Mouse (Mus musculus): ENCODE results near the gene Dgkh.
A peak's percentile ranks its signal among the peaks of the same experiment; 100 is the strongest.

Dgkh gene

DNA sequence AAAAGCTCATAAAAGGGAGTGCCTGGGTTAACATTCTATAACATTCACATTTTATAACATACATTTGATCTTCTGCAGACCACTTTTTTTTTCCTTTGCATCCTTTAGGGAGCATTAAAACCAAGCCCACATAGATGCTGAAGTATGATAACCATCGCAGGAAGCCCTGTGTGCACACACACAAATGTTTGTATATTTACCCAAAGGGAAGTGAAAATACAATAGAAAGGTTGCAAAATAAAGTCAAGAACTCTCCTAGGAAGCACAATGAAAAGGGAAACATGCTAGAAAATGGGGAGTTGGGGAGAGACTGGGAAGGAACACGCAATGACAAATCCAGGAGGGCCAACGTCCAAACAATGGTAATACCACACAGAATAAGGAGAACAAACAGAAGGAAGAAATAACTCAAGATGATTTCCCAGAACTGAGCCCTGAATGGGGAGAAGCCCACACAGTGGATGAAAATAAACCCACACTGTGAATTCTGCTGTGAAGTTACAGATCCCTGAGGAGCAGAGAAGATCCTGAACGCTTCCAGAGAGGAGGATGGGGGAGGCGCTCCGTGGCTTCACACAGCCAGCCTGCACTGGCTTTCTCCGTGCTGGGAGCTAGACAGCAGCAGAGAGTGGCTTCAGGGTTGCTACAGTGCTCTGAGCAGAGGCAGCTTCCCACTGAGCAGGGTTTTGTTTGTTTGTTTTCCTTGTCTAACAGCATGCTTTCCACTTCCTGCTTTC lies 54.6 kb downstream of the Dgkh start:
- DNase-seq (ENCODE audit: low read depth in 2 of 2, low spot score in 2 of 2), result no peak

- no peak for DNase-seq (ENCODE audit: low read depth in 2 of 2, low spot score in 2 of 2)
These were observed 56.1 kb downstream of the Dgkh start for GRCm38 (mm10) chr14:78676457-78676856.

GRCm38 (mm10) chr14:78674606-78675005 lies 58.0 kb downstream of the Dgkh start:
- no peak for DNase-seq (ENCODE audit: low read depth in 2 of 2, low spot score in 2 of 2)

DNA sequence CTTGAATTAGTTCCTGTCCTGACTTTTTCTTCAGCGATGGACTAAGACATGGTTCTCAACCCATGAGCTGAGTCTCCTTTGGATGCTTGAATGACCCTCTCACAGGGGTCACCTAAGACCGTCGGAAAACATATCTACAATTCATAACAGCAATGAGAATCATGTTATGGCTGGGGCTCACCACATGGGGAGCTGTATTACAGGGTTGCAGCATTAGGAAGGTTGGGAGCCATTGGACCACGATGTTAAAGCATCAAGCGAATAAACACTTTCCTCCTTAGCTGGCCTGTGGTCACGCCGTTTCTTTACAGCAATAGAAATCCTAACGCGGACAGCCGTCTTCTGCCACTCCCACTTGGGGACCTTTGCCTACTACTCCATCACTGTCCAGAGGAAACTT lies 62.6 kb downstream of the Dgkh start:
- DNase-seq (ENCODE audit: low read depth in 2 of 2, low spot score in 2 of 2), result peak in 1 of 2 experiments; percentile 8

DNA sequence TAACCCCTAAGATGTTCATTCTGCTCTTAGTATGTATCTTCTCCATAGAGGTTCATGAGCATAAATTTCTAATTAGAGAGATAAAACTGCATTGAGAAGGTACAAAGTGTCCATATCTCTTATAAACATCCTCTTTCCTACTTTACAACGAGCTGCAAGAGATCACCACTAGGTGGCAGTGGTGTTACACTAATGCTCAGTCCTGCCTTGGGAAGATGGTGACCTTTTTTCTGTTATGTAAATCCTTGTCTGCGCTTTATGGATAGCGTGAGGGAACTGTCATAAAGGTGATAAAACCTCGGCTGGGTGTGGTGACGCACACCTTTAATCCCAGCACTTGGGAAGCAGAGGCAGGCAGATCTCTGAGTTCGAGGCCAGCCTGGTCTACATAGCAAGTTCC lies 64.3 kb downstream of the Dgkh start:
- peak; percentile 68 to 78 for DNase-seq (ENCODE audit: low read depth in 2 of 2, low spot score in 2 of 2)

- no peak for DNase-seq (ENCODE audit: low read depth in 2 of 2, low spot score in 2 of 2)
These were observed 64.8 kb downstream of the Dgkh start for GRCm38 (mm10) chr14:78667763-78668162.

GRCm38 (mm10) chr14:78662641-78663040 lies 69.9 kb downstream of the Dgkh start:
- DNase-seq (ENCODE audit: low read depth in 2 of 2, low spot score in 2 of 2), result no peak

- no peak for DNase-seq (ENCODE audit: low read depth in 2 of 2, low spot score in 2 of 2)
These were observed 71.1 kb downstream of the Dgkh start for GRCm38 (mm10) chr14:78661462-78661861.

- DNase-seq (ENCODE audit: low read depth in 2 of 2, low spot score in 2 of 2), result no peak
These were observed 73.9 kb downstream of the Dgkh start for GRCm38 (mm10) chr14:78658697-78659096.

- no peak for DNase-seq (ENCODE audit: low read depth in 2 of 2, low spot score in 2 of 2)
These were observed 75.5 kb downstream of the Dgkh start for GRCm38 (mm10) chr14:78656832-78657626.

- no peak for DNase-seq (ENCODE audit: low read depth in 2 of 2, low spot score in 2 of 2)
These were observed 77.5 kb downstream of the Dgkh start for GRCm38 (mm10) chr14:78654939-78655556.

- no peak for DNase-seq (ENCODE audit: low read depth in 2 of 2, low spot score in 2 of 2)
These were observed 78.4 kb downstream of the Dgkh start for GRCm38 (mm10) chr14:78654196-78654595.

GRCm38 (mm10) chr14:78653333-78653732 lies 79.2 kb downstream of the Dgkh start:
- no peak for DNase-seq (ENCODE audit: low read depth in 2 of 2, low spot score in 2 of 2)

DNA sequence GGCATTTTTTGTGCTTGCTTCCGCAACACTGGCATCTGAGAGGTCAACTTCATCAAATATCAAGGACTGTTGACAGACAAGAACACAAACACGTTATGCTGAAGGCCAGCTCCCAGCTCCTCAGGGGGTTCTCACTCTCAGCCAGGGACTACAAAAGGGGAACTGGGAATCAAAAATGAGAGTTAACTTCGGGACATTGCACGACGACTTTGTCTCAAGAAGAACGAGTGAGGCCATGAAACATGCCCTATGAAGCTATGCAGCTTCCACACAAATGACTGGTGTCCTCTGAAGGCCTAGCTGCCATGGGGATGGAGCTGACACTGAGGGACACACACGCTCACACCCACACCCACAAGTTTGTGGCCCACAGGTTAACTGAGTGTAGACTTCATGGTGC lies 80.9 kb downstream of the Dgkh start:
- no peak for DNase-seq (ENCODE audit: low read depth in 2 of 2, low spot score in 2 of 2)

DNA sequence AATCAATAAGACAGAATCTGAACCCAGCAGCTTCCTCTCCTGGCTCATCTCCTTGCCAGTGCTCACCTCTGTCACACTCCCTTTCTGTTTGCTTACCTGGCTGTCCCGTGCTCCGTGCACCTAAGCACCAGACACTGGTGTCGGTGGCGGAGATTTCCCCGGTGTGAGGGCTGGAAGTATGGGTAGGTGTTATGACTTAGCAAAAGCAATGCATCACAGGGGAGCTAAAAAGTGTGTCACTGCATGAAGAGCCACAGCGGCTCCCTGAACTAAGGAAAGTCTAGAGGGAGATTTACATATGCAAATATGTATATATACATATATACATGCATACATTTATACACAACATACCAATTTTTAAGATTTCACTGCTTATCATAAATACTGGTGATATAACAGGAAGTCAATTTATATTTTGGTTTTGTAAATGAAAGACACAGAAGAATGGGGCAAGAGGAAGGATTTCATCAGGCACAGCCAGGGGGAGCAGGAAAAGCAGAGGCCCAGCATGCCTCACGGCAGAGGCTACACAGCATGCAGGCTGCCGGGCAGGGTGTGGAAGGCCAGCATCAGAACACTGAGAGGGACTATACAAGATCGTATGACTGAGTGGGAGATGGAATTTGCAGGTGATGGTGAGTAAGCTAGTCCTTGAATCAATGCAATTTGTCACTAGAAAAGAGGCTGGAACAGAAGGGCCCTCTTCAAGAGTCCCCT lies 82.0 kb downstream of the Dgkh start:
- DNase-seq (ENCODE audit: low read depth in 2 of 2, low spot score in 2 of 2), result no peak

GRCm38 (mm10) chr14:78649525-78650274 lies 82.9 kb downstream of the Dgkh start:
- DNase-seq (ENCODE audit: low read depth in 2 of 2, low spot score in 2 of 2), result no peak

GRCm38 (mm10) chr14:78645622-78646021 lies 87.0 kb downstream of the Dgkh start:
- DNase-seq (ENCODE audit: low read depth in 2 of 2, low spot score in 2 of 2), result no peak

DNA sequence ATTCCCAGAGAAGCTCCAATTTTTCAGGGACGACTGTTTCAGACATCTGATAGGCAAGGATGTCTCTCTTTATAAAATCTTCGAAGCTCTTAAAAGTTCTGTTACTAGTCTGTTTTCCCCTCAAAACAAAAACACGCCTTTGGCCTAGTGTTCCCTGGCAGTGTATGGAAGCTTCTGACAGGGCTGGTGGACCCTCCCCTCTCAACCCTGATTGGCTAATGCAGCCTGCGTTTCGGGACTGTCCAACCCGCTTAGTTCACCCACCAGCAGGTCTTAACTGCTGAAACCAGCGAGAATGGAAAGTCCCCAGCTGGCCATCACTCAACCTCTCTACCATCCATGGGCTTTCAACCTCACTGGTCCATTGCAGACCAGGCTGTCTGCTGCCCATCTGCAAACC lies 91.3 kb downstream of the Dgkh start:
- DNase-seq (ENCODE audit: low read depth in 2 of 2, low spot score in 2 of 2), result no peak

DNA sequence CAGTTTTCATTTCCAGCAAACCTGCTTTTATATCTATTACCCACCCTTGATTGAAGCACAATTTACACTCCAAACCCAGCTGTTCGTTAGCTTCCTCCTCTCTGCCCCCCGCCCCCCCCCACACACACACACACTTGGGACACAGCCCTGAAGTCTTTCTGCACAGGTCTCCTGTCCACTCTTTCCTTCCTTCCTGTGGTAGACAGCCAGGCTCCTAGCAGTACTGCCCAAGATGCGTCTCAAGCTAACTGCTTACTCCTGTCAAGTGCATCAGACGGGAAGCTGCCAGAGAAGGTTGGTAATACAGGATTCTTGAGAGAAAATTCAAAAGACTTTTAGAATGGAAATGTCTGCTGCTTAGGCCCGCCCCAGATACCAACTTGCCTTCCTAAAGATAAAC lies 92.9 kb downstream of the Dgkh start:
- no peak for DNase-seq (ENCODE audit: low read depth in 2 of 2, low spot score in 2 of 2)

GRCm38 (mm10) chr14:78635612-78636400 lies 96.8 kb downstream of the Dgkh start:
- DNase-seq (ENCODE audit: low read depth in 2 of 2, low spot score in 2 of 2), result no peak
